Mouse (Mus musculus) neural tube, embryonic 14.5 days (tissue): ENCODE results near the gene Fcho1. TPM values are rescaled to one million over a fixed set of nuclear protein-coding genes. Genes with fewer than 3 reads are reported as not detected.

Experiments
- ATAC-seq: fragments of 200-750 bp; cut with Nextera tagmentation; 2 replicates; pipeline ENCODE4 v1.8.0; 2017; ENCODE audit warnings: low read depth, mild to moderate bottlenecking, moderate TSS enrichment, moderate library complexity
- H3K27ac ChIP-seq: fragments of 300-500 bp; sonication (generic); 2 replicates; pipeline ENCODE4 v1.5.1; 2014; ENCODE audit warnings: low read depth, mild to moderate bottlenecking, control low read depth, low read length, moderate library complexity, mixed read lengths
- H3K27me3 ChIP-seq: fragments of 300-500 bp; sonication (generic); 2 replicates; pipeline ENCODE4 v1.6.1; 2014; ENCODE audit warnings: low read length; ENCODE audit not compliant: control insufficient read depth, insufficient read depth
- H3K36me3 ChIP-seq: fragments of 300-500 bp; sonication (generic); 2 replicates; pipeline ENCODE4 v1.6.1; 2014; ENCODE audit warnings: low read length, mixed read lengths; ENCODE audit not compliant: control insufficient read depth, insufficient read depth
- H3K4me1 ChIP-seq: fragments of 300-500 bp; sonication (generic); 2 replicates; pipeline ENCODE4 v1.6.1; 2014; ENCODE audit warnings: low read length; ENCODE audit not compliant: control insufficient read depth, insufficient read depth
- H3K4me2 ChIP-seq: fragments of 300-500 bp; sonication (generic); 2 replicates; pipeline ENCODE4 v1.6.1; 2014; ENCODE audit warnings: mild to moderate bottlenecking, low read depth, low read length, control low read depth
- H3K4me3 ChIP-seq: fragments of 300-500 bp; sonication (generic); 2 replicates; pipeline ENCODE4 v1.5.1; 2014; ENCODE audit warnings: low read depth, low read length, control low read depth, mixed read lengths
- H3K9ac ChIP-seq: fragments of 300-500 bp; sonication (generic); replicated peaks from 2 replicates; pipeline ENCODE4 v1.6.1; 2014; ENCODE audit warnings: low read depth, mild to moderate bottlenecking, control low read depth, low read length, mixed read lengths
- H3K9me3 ChIP-seq: fragments of 300-500 bp; sonication (generic); 2 replicates; pipeline ENCODE4 v1.6.1; 2016; ENCODE audit warnings: low read length; ENCODE audit not compliant: control insufficient read depth
- WGBS: fragments of 180-500 bp; shearing (Covaris S2); extraction: QIAGEN DNeasy Blood & Tissue Kit; methylation state at CpG from one replicate; pipeline ENCODE4 v1.1.7; 2014; 5-methylcytosine and 5-hydroxymethylcytosine counted together
- polyA plus RNA-seq: library from polyadenylated mRNA; unstranded; fragments of >200 nt; fragmentation: Nextera tagmentation; extraction: Ambion mirVana; gene quantifications from 2 replicates; pipeline ENCODE4 v1.2.1, GENCODE M21; 2014

Gene Fcho1
- polyA plus RNA-seq, 1 experiment from 2014 or later = 62.7 TPM

GRCm38 (mm10) chr8:71693166-71694041, 32.1 kb downstream of the Fcho1 start:
- Histone ChIP-seq H3K4me3 (no peak overlapping the region; the same call in 1 of the 2 replicates), H3K9ac (no peak overlapping the region), H3K36me3 (no peaks in the 10 kb centered on the region), H3K9me3 (no peaks in the 10 kb centered on the region), H3K27ac (no peak overlapping the region), H3K4me1 (no peaks in the 10 kb centered on the region), H3K4me2 (peak overlapping the region; percentile 23; the same call in 1 of the 2 replicates), H3K27me3 (peaks cover 66% of the 10 kb centered on the region)
- 7% methylated on average over 68 of the region's 68 CpGs for WGBS
- ATAC-seq = peak; percentile 39

DNA sequence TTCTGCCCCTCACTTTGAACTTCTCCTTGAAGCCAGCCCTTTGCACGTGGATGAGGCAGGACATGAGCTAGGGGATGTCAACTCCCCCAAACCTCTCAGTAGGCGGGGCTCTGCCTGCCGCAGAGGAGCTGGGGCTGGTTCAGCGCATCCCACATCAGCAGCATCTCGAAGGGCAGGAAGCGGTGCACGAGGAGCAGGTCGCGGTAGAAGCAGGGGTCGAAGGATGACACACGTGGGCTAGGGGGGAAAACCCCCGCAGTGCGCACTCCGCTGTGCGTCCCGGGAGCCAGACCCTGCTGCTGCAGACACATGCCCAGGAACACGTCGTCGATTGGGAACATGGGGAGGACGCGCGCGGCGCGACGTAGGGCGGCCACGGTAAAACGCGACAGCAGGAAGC, 33.0 kb downstream of the Fcho1 start:
- H3K9me3 ChIP-seq = no peaks in the 10 kb centered on the region
- no peak overlapping the region for H3K4me2 ChIP-seq
- no peaks in the 10 kb centered on the region for H3K4me1 ChIP-seq
- H3K27ac ChIP-seq = no peak overlapping the region
- no peak for ATAC-seq
- H3K9ac ChIP-seq = no peak overlapping the region
- H3K27me3 ChIP-seq = peaks cover 75% of the 10 kb centered on the region
- no peaks in the 10 kb centered on the region for H3K36me3 ChIP-seq
- no peak overlapping the region for H3K4me3 ChIP-seq
- WGBS = 2% methylated on average over 30 of the region's 30 CpGs

DNA sequence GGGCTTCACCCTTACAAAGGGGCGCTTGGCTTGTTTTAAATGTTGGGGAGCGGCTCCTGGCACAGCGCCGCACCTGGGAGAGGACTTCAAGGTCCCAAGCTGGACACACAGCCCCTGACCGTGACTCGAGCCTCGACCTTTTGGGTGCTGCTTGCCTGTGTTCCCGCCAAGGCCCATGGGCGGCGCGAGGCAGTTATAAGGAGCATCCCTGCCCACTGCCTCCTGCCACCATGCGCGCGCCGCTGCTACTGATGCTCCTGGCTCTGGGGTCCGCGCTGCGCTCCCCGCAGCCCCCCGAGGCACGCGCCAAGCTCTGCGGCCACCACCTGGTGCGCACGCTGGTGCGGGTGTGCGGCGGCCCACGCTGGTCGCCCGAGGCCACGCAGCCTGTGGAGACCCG, 36.5 kb downstream of the Fcho1 start, which contains the start of gene Insl3:
Gene Insl3 (plus strand): TSS at position 187 of the 400 bp plus-strand sequence.
- H3K4me2 ChIP-seq = no peak within 1 kb of the TSS
- no peaks in the 10 kb centered on the region for H3K36me3 ChIP-seq
- H3K27me3 ChIP-seq = peaks cover 94% of the 10 kb centered on the region
- no peak within 1 kb of the TSS for H3K27ac ChIP-seq
- H3K9me3 ChIP-seq = no peaks in the 10 kb centered on the region
- no peak within 1 kb of the TSS for H3K4me3 ChIP-seq
- WGBS = 1% methylated on average over 33 of the region's 33 CpGs
- ATAC-seq = no peak
- no peak within 1 kb of the TSS for H3K9ac ChIP-seq
- no peaks in the 10 kb centered on the region for H3K4me1 ChIP-seq

GRCm38 (mm10) chr8:71687616-71688015, 37.9 kb downstream of the Fcho1 start:
- 5% methylated on average over 8 of the region's 8 CpGs for WGBS
- H3K4me2 ChIP-seq = no peak overlapping the region
- H3K4me1 ChIP-seq = no peaks in the 10 kb centered on the region
- H3K9ac ChIP-seq = no peak overlapping the region
- no peaks in the 10 kb centered on the region for H3K36me3 ChIP-seq
- no peak overlapping the region for H3K4me3 ChIP-seq
- no peaks in the 10 kb centered on the region for H3K9me3 ChIP-seq
- ATAC-seq = no peak
- peaks cover 95% of the 10 kb centered on the region for H3K27me3 ChIP-seq
- no peak overlapping the region for H3K27ac ChIP-seq

- peak; percentile 50 for ATAC-seq
- H3K36me3 ChIP-seq = no peaks in the 10 kb centered on the region
- 1% methylated on average over 23 of the region's 23 CpGs for WGBS
- H3K27ac ChIP-seq = no peak overlapping the region
- H3K4me3 ChIP-seq = peak overlapping the region; percentile 35
- H3K9me3 ChIP-seq = no peaks in the 10 kb centered on the region
- H3K4me1 ChIP-seq = no peaks in the 10 kb centered on the region
- H3K27me3 ChIP-seq = peaks cover 95% of the 10 kb centered on the region
- H3K4me2 ChIP-seq = peak overlapping the region; percentile 55
- peak overlapping the region; percentile 51 for H3K9ac ChIP-seq
Measured at GRCm38 (mm10) chr8:71686143-71686734, 39.3 kb downstream of the Fcho1 start.

GRCm38 (mm10) chr8:71685573-71685972, 39.9 kb downstream of the Fcho1 start:
- no peaks in the 10 kb centered on the region for H3K36me3 ChIP-seq
- ATAC-seq = peak; percentile 42
- H3K4me2 ChIP-seq = peak overlapping the region; percentile 55
- peaks cover 96% of the 10 kb centered on the region for H3K27me3 ChIP-seq
- peak overlapping the region; percentile 51 for H3K9ac ChIP-seq
- H3K4me1 ChIP-seq = no peaks in the 10 kb centered on the region
- peak overlapping the region; percentile 35 for H3K4me3 ChIP-seq
- 3% methylated on average over 29 of the region's 29 CpGs for WGBS
- H3K9me3 ChIP-seq = no peaks in the 10 kb centered on the region
- no peak overlapping the region for H3K27ac ChIP-seq

GRCm38 (mm10) chr8:71684701-71685100, 40.8 kb downstream of the Fcho1 start:
- Histone ChIP-seq H3K27me3 (peaks cover 93% of the 10 kb centered on the region), H3K9ac (no peak overlapping the region), H3K4me2 (no peak overlapping the region), H3K27ac (no peak overlapping the region), H3K4me3 (no peak overlapping the region), H3K36me3 (no peaks in the 10 kb centered on the region), H3K4me1 (no peaks in the 10 kb centered on the region), H3K9me3 (no peaks in the 10 kb centered on the region)
- 16% methylated on average over 10 of the region's 10 CpGs for WGBS
- ATAC-seq = no peak

GRCm38 (mm10) chr8:71682832-71683231, 42.7 kb downstream of the Fcho1 start:
- H3K4me2 ChIP-seq = no peak overlapping the region
- 64% methylated on average over 12 of the region's 12 CpGs for WGBS
- no peak overlapping the region for H3K9ac ChIP-seq
- H3K36me3 ChIP-seq = no peaks in the 10 kb centered on the region
- no peaks in the 10 kb centered on the region for H3K4me1 ChIP-seq
- no peak overlapping the region for H3K4me3 ChIP-seq
- H3K27me3 ChIP-seq = peaks cover 91% of the 10 kb centered on the region
- H3K27ac ChIP-seq = no peak overlapping the region
- no peak for ATAC-seq
- H3K9me3 ChIP-seq = no peaks in the 10 kb centered on the region

- Histone ChIP-seq H3K27me3 (peaks cover 82% of the 10 kb centered on the region), H3K36me3 (no peaks in the 10 kb centered on the region), H3K4me1 (no peaks in the 10 kb centered on the region), H3K9ac (no peak overlapping the region), H3K4me3 (no peak overlapping the region), H3K4me2 (no peak overlapping the region; the same call in 1 of the 2 replicates), H3K9me3 (no peaks in the 10 kb centered on the region), H3K27ac (no peak overlapping the region)
- whole genome bisulfite sequencing = 3% methylated on average over 18 of the region's 18 CpGs
- ATAC-seq = no peak
Measured at GRCm38 (mm10) chr8:71681369-71681915, 44.1 kb downstream of the Fcho1 start.
